Mouse (Mus musculus) adrenal gland, postnatal 4 days (tissue): ENCODE data around the gene Tmed2. TPM values are rescaled to one million over a fixed set of nuclear protein-coding genes. Genes with fewer than 3 reads are reported as not detected.
"Not testable (repeated sequence)": the region's sequence is repeated elsewhere in the genome, so short reads cannot be mapped to it uniquely, and the experiment has no call there.

Experiments
- DNase-seq, 2 experiments: peaks; one replicate each; pipeline ENCODE4 v3.0.0; 2021 to 2022; ENCODE audit warnings: low spot score in 2 of 2, mixed read lengths in 2 of 2
- long read RNA-seq, 2 experiments: library from polyadenylated mRNA; stranded (forward); transcript quantifications; one replicate each; pipeline ENCODE4 v2.0.0; 2021
- total RNA-seq, 2 experiments: library from RNA; stranded (reverse); gene quantifications; 2 replicates each; pipeline ENCODE4 v1.2.3; 2021

The Tmed2 gene
- total RNA-seq, result 100 to 1,000 TPM; 199 to 213 TPM
- long read RNA-seq, experiment 1, transcript Tmed2-204 (1 exons, 425 nt), result minor isoform, 7 of 302 reads
- long read RNA-seq, experiment 1, transcript Tmed2-201 (4 exons, 2,074 nt), result major isoform, 276 of 302 reads
- long read RNA-seq, experiment 1, partial matches to known transcripts, result 3 of 302 reads
- long read RNA-seq, experiment 1, other reads (novel, unspliced or antisense), result 15 of 302 reads
- long read RNA-seq, experiment 2, transcript Tmed2-204 (1 exons, 425 nt), result minor isoform, 15 of 438 reads
- long read RNA-seq, experiment 2, transcript Tmed2-201 (4 exons, 2,074 nt), result major isoform, 393 of 438 reads
- long read RNA-seq, experiment 2, partial matches to known transcripts, result 7 of 438 reads
- long read RNA-seq, experiment 2, other reads (novel, unspliced or antisense), result 20 of 438 reads

- peak; percentile 81 to 86 for DNase-seq
These were observed at the start of gene Tmed2 for GRCm38 (mm10) chr5:124540383-124540786. Gene Tmed2 (plus strand): TSS chr5:124540695.

GRCm38 (mm10) chr5:124491732-124492131, 48.8 kb upstream of the Tmed2 start:
- no peak for DNase-seq

GRCm38 (mm10) chr5:124492618-124493017, 47.9 kb upstream of the Tmed2 start:
- no peak for DNase-seq

- no peak for DNase-seq
These were observed 47.0 kb upstream of the Tmed2 start for GRCm38 (mm10) chr5:124493455-124493854.

DNA sequence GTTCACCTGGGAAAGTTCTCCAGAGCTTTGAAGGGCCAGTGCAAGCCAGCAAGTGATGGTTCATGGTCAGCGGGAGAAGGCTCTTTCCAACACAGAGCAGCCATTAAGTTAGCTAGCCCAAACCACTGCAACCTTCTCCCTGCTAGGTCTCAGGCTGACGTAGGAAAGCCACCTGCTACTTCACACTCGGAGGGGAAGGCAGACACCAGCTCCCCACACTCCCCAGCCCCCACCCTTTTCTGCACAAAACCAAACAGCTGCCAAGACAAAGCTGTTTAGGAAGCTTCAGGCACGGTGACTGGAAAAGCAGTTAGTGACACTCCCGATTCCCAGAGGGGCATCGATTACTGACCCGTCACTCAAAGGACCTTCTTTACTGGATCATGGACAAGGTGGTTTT, 44.9 kb upstream of the Tmed2 start:
- no peak for DNase-seq

DNA sequence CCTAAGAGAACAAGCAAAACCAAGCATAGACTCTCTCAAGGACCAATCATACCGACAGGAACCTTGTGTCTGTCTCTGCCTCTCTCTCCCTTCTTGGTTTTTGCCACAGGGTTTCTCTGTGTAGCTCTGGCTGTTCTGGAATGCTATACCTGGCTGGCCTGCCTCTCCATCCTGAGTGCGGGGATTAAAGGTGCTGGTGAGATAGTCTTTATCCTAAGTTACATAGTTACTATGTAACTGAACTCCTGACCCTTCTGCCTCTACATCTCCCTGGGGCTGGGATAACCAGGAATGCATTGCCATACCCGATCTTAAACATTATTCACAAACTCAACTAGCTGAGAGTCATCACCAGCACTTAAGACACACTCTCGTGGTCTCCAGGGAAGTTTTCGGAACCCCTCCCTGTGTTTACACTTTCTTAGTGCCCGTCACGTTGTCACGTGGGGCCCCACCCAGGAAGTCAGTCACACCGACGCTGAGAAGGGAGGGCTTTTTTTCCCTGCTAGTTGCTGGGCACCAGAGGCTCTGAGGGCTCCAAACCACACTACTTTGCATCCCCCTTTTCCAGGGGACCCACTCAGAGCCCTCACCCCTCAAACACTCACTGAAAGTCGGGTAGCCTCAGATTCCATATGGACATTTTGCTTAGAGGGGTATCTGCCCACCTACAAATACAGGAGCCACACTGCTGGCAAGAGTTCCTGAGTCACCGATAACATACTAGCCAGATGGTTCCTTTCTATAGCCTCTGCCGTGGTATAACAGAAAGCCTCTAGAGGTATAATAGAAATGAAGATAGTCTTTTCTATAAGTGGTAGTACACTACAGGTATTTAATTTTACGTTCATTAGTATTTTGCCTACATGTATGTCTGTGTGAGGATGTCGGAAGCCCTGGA, 43.6 kb upstream of the Tmed2 start:
- no peak for DNase-seq

- DNase-seq, result peak in 1 of 2 experiments; percentile 29
These were observed 42.1 kb upstream of the Tmed2 start for GRCm38 (mm10) chr5:124498221-124498876.

- DNase-seq, result no peak
These were observed 41.5 kb upstream of the Tmed2 start for GRCm38 (mm10) chr5:124499001-124499400.

DNA sequence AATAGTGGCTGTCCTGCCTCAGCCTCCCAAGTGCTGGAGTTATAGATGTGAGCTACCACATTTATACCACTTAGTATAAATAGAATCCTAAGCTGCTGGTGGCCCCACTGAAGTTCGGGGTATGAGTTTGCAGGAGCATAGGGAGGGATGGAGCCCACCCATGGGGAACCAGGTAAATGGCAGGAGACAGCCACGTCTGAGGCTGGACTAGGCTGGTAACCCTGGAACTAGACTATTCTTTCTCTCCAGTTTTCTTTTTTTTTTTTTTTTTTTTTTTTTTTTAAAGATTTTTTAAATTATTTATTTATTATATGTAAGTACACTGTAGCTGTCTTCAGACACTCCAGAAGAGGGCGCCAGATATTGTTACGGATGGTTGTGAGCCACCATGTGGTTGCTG, 40.5 kb upstream of the Tmed2 start:
- DNase-seq, result not testable (repeated sequence)

DNA sequence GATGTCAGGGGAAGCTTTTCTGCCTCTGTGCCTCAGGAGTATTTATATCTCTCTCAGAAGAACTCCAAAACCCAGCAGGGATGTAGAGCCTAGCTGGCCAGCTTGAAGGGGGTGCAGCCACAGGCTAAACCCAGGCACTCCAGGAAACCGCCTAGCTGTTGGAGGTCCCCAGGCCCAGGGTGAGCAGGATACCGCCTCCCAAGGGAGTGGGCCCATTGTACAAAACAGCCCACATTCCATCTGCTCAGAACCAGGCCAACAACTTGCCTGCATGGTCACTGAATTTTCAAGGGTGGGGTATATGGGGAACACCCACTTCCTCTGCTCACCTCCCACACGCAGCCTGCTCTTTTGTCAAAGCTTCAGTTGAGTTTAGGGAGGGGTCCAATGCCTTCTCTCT, 39.9 kb upstream of the Tmed2 start:
- DNase-seq, result no peak

DNA sequence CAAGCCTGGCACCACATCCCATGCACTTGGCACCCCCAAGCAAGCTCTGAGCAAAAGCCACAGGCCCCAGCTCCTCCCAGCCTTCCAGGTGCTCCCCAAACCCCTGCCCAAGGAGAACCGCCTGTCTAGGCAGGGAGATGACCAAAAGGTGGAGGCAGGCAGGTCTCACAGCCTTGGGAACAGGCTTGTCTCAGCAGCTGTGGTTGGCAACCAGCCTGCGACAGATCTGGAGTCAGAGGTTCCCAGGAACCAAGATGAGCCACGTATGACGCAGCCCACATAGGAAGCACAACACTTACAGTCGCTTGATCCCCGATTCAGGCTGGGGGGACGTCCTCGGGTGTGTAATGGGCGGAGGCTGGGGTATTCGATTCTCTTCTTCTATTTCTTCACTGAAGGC, 39.0 kb upstream of the Tmed2 start:
- no peak for DNase-seq

DNA sequence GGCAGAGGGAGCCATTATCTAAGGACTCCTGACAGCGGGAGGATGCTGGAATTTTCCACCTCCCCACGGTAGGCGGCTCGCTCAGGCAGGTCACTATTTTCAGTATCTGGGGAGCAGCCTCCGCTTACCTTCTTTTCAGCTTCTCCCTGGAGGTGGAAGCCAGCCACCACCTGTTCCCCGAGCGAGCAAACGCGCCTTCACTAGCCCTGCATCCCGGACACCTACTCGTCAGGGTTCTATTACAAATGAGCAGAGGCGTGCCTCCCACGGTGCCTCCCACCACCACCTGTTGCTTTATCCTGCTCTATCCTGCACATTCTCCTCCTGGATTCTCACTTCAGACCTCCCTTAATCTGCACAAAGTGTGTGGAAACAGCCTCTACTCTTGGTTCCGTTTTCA, 36.8 kb upstream of the Tmed2 start:
- DNase-seq, result no peak

DNA sequence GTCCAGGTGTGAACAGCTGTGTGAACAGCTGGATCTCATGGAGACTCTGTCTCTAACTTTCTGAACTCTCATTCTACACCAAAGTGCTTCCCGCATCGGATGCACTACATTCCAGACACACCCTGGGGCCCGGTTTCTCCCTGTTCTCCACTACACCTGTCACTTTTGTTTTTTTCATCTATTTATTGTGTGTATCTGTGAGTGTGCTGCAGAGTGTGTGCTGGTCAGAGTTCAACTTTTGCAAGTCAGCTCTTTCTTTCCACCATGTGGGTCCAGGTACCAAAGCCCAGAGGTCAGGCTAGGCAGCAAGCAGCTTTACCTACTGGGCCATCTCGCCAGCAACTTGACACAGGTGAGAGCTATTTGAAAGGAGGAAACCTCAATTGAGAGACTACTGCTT, 35.3 kb upstream of the Tmed2 start:
- no peak for DNase-seq

DNA sequence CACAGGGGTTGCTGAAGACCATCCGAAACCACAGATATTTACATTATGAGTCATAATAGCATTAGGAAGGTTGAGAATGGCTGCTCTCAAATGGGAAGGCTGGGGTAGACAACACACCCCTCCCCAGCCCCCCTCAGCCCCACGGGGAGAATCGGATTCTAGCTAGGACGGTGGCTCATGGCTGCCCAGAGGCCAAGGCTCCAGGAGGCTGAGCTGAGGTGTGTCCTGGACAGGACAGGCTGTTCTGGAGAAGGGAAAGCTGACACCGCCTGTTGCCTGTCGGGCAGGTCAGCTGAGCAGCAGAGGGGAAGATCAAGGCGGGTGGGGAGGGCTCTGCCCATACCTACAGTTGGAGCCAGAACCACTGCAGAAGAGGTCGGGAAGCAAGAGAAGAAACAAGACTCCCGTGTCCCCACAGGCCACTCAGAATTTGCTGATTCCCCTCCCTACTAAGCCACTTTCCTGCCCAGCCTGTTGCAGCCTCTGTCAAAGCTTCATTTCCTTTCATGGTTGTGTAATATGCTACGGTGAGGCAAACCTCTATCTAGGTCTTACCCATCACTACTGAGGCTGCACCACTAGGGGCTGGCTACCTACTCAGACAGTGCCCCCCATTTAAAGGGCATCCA, 33.6 kb upstream of the Tmed2 start:
- no peak for DNase-seq

GRCm38 (mm10) chr5:124509200-124509599, 31.3 kb upstream of the Tmed2 start:
- DNase-seq, result no peak

DNA sequence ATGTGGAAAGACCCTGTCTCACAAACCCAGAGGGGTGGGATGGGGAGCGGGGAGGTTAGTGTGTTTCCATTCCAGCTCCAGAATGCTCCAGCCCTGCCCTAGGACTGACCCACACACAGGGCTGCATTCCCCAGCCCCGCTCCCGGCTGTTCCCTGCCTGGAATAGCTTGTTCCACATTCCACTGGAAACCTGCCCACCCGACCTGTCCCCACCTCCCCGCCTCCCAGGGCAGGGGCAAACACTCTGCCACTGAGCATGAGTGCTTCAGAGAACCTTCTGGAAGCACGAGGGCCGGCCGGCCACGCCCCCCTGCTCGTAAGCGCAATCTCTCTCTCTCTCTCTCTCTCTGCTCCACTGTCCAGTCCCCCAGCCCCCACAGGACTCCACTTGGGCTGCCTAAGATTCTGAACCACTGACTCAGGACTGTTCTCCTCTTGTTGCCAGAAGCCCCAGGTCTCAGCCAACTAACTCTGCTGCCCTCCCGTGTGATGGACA, 30.7 kb upstream of the Tmed2 start:
- DNase-seq, result no peak

GRCm38 (mm10) chr5:124510536-124511050, 29.9 kb upstream of the Tmed2 start:
- DNase-seq, result no peak

GRCm38 (mm10) chr5:124515789-124516188, 24.7 kb upstream of the Tmed2 start:
- no peak for DNase-seq

DNA sequence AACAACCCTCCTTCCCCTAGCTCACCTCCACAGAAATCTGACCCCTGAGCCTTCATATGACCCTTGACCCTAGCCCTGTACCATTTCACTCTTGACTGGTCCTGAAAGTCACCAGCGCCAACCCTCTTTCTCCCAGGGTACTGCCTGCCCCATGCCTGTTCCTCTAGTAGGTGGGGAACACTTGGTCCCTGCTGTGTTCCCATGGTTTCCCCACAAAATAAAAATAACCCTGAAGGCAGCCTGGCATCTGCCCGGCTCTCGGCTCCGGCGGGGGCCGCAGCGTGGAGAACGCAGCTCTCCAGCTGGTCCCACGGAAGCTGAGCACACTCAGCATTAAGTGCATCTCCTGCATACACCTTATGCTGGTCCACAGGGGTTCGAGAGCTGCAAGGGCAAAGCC, 21.8 kb upstream of the Tmed2 start:
- no peak for DNase-seq

GRCm38 (mm10) chr5:124521588-124521987, 18.9 kb upstream of the Tmed2 start:
- DNase-seq, result no peak

DNA sequence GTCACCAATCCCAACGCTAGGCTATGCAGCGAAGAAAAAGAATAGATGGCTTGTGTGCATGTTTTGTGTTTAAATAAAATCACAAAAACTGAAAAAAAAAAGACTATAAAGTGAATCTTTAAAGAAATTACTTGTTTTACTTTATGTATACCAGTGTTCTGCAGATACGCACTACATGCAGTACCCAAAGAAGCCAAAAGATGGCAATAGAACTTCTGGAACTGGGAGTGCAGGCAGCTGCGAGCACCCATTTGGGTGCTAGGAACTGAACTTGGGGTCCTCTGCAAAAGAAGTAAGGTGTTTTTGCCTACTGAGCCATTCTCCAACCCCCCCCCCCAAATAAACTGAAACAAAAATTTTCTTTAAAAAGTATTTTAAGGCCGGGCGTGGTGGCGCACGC, 17.5 kb upstream of the Tmed2 start:
- no peak for DNase-seq
